Mouse (Mus musculus) erythroblast, embryonic 14.5 days (primary cell): ENCODE data around the gene Lce3b.

Experiments used
- GATA1 ChIP-seq: IDR thresholded peaks from 2 replicates; pipeline ENCODE4 v1.6.1; 2012; ENCODE audit warnings: low read length, inconsistent platforms, mixed read lengths
- TAL1 ChIP-seq: IDR thresholded peaks from 3 replicates; pipeline ENCODE4 v1.6.1; 2012; ENCODE audit warnings: low read length, inconsistent platforms, mixed read lengths

- TF ChIP-seq GATA1 (no peak), TAL1 (no peak)
Observed at GRCm38 (mm10) chr3:92894063-92894462, 38.7 kb upstream of the Lce3b start.
